Mouse (Mus musculus) CH12.LX (cell line): ENCODE measurements at regions not wholly inside any gene's neighbourhood (a gene's known extent, or its start where the extent isn't known, plus 50 kb on each side); places are given as distances from the start of the nearest gene placed in this dataset.

Experiments
- DNase-seq: peaks from one replicate; pipeline ENCODE4 v3.0.0-alpha.2; 2013; ENCODE audit errors: extremely low read depth
- H3K27ac ChIP-seq: 2 replicates; pipeline ENCODE4 v1.5.1; 2012; ENCODE audit warnings: low read depth, mild to moderate bottlenecking, control low read depth, moderate library complexity; ENCODE audit not compliant: insufficient read depth
- H3K27me3 ChIP-seq: replicated peaks from 2 replicates; pipeline ENCODE3; 2012; ENCODE audit warnings: inconsistent platforms
- H3K36me3 ChIP-seq, 2 experiments: replicated peaks in 1 of 2; 2 replicates each; pipeline versions ENCODE3 to v1.6.1; 2012; ENCODE audit warnings: inconsistent platforms in 1 of 2, low read length in 1 of 2, mild to moderate bottlenecking in 1 of 2, mixed read lengths in 1 of 2, moderate library complexity in 1 of 2; ENCODE audit not compliant: control insufficient read depth in 1 of 2, insufficient read depth in 1 of 2
- H3K4me1 ChIP-seq, 2 experiments: 2 replicates each; pipeline ENCODE4 v1.6.1; 2012; ENCODE audit warnings: inconsistent platforms in 1 of 2, moderate library complexity in 1 of 2; ENCODE audit not compliant: insufficient read depth in 2 of 2, control insufficient read depth in 1 of 2
- H3K4me2 ChIP-seq: 2 replicates; pipeline ENCODE4 v1.6.1; 2012; ENCODE audit warnings: low read depth, mild to moderate bottlenecking, control low read depth; ENCODE audit not compliant: poor library complexity, insufficient read depth, severe bottlenecking
- H3K4me3 ChIP-seq, 3 experiments: fragments of 150-350 bp in 1 of 3; sonication (generic) in 1 of 3; replicated peaks in 1 of 3; 2 replicates each; pipeline versions ENCODE3 to v1.5.1; 2011 to 2012; ENCODE audit warnings: low read depth in 2 of 3, low read length in 2 of 3, mild to moderate bottlenecking in 2 of 3, moderate library complexity in 2 of 3, control low read depth in 1 of 3, improper control_type of control experiment in 1 of 3, inconsistent platforms in 1 of 3, mixed read lengths in 1 of 3; ENCODE audit not compliant: poor library complexity in 1 of 3
- H3K79me2 ChIP-seq: replicated peaks from 2 replicates; pipeline ENCODE4 v1.6.1; 2012; ENCODE audit warnings: mild to moderate bottlenecking, moderate library complexity; ENCODE audit not compliant: control insufficient read depth, poor library complexity, insufficient read depth, severe bottlenecking; ENCODE audit errors: extremely low read depth
- H3K9ac ChIP-seq: 2 replicates; pipeline ENCODE4 v1.6.1; 2012; ENCODE audit warnings: low read depth, mild to moderate bottlenecking, control low read depth, moderate library complexity; ENCODE audit not compliant: insufficient read depth
- H3K9me3 ChIP-seq: replicated peaks from 2 replicates; pipeline ENCODE3; 2012; ENCODE audit warnings: low read length, inconsistent platforms, mixed read lengths
- BHLHE40 ChIP-seq: IDR thresholded peaks from 2 replicates; pipeline ENCODE4 v1.6.1; 2011; ENCODE audit warnings: mild to moderate bottlenecking, low read depth, low read length, improper control_type of control experiment
- CHD2 ChIP-seq: IDR thresholded peaks from 2 replicates; pipeline ENCODE4 v1.6.1; 2011; ENCODE audit warnings: low read length, improper control_type of control experiment
- E2F4 ChIP-seq: IDR thresholded peaks from 2 replicates; pipeline ENCODE4 v1.6.1; 2011; ENCODE audit warnings: low read depth, low read length, improper control_type of control experiment; ENCODE audit not compliant: insufficient replicate concordance
- ELF1 ChIP-seq: IDR thresholded peaks from 2 replicates; pipeline ENCODE4 v1.6.1; 2014; ENCODE audit warnings: low read depth, mild to moderate bottlenecking, inconsistent platforms, low read length, improper control_type of control experiment
- EP300 ChIP-seq: IDR thresholded peaks from 2 replicates; pipeline ENCODE4 v1.6.1; 2011; ENCODE audit warnings: low read length, improper control_type of control experiment
- ETS1 ChIP-seq: conservative IDR thresholded peaks from 2 replicates; pipeline ENCODE4 v1.6.1; 2012; ENCODE audit warnings: low read depth, mild to moderate bottlenecking, inconsistent platforms, low read length, improper control_type of control experiment, moderate library complexity
- GABPA ChIP-seq: IDR thresholded peaks from 2 replicates; pipeline ENCODE4 v1.6.1; 2012; ENCODE audit warnings: low read depth, low read length, improper control_type of control experiment, inconsistent platforms; ENCODE audit not compliant: insufficient replicate concordance
- HCFC1 ChIP-seq: IDR thresholded peaks from 2 replicates; pipeline ENCODE4 v1.6.1; 2012; ENCODE audit warnings: low read depth, mild to moderate bottlenecking, inconsistent platforms, low read length, improper control_type of control experiment
- IRF4 ChIP-seq: IDR thresholded peaks from 2 replicates; pipeline ENCODE4 v1.6.1; 2014; ENCODE audit warnings: low read depth, mild to moderate bottlenecking, inconsistent platforms, low read length, improper control_type of control experiment
- KAT2A ChIP-seq: IDR thresholded peaks from 2 replicates; pipeline ENCODE4 v1.6.1; 2012; ENCODE audit warnings: low read length, improper control_type of control experiment, inconsistent platforms; ENCODE audit not compliant: insufficient replicate concordance
- MAFK ChIP-seq: IDR thresholded peaks from 2 replicates; pipeline ENCODE4 v1.6.1; 2011; ENCODE audit warnings: low read length, improper control_type of control experiment; ENCODE audit not compliant: insufficient replicate concordance
- MAX ChIP-seq: IDR thresholded peaks from 2 replicates; pipeline ENCODE4 v1.6.1; 2011; ENCODE audit warnings: low read length, improper control_type of control experiment
- MAZ ChIP-seq: IDR thresholded peaks from 2 replicates; pipeline ENCODE4 v1.6.1; 2012; ENCODE audit warnings: low read depth, mild to moderate bottlenecking, inconsistent platforms, low read length, improper control_type of control experiment, moderate library complexity
- MYC ChIP-seq: IDR thresholded peaks from 2 replicates; pipeline ENCODE4 v1.6.1; 2011; ENCODE audit warnings: low read depth, mild to moderate bottlenecking, improper control_type of control experiment, low read length
- PAX5 ChIP-seq: IDR thresholded peaks from 2 replicates; pipeline ENCODE4 v1.6.1; 2012; ENCODE audit warnings: low read length, inconsistent platforms, mixed read lengths
- POLR2A ChIP-seq: IDR thresholded peaks from 2 replicates; pipeline ENCODE4 v1.6.1; 2011; ENCODE audit warnings: low read depth, mild to moderate bottlenecking, improper control_type of control experiment, low read length
- POLR2AphosphoS2 ChIP-seq: IDR thresholded peaks from 2 replicates; pipeline ENCODE4 v1.6.1; 2011; ENCODE audit warnings: low read depth, low read length, improper control_type of control experiment
- RAD21 ChIP-seq: IDR thresholded peaks from 2 replicates; pipeline ENCODE4 v1.6.1; 2011; ENCODE audit warnings: low read depth, mild to moderate bottlenecking, low read length, improper control_type of control experiment, moderate library complexity
- RCOR1 ChIP-seq: conservative IDR thresholded peaks from 2 replicates; pipeline ENCODE4 v1.6.1; 2012; ENCODE audit warnings: low read depth, mild to moderate bottlenecking, inconsistent platforms, low read length, improper control_type of control experiment
- TBP ChIP-seq: conservative IDR thresholded peaks from 2 replicates; pipeline ENCODE4 v1.6.1; 2011; ENCODE audit warnings: low read depth, low read length, improper control_type of control experiment
- TCF12 ChIP-seq: IDR thresholded peaks from 2 replicates; pipeline ENCODE4 v1.6.1; 2014; ENCODE audit warnings: low read depth, mild to moderate bottlenecking, inconsistent platforms, low read length, improper control_type of control experiment
- USF1 ChIP-seq: IDR thresholded peaks from 2 replicates; pipeline ENCODE4 v1.6.1; 2014; ENCODE audit warnings: low read depth, mild to moderate bottlenecking, inconsistent platforms, low read length, improper control_type of control experiment
- USF2 ChIP-seq: conservative IDR thresholded peaks from 2 replicates; pipeline ENCODE4 v1.6.1; 2011; ENCODE audit warnings: low read depth, low read length, improper control_type of control experiment
- ZKSCAN1 ChIP-seq: IDR thresholded peaks from 2 replicates; pipeline ENCODE4 v1.6.1; 2012; ENCODE audit warnings: low read depth, inconsistent platforms, low read length, improper control_type of control experiment, borderline replicate concordance
- ZMIZ1 ChIP-seq: IDR thresholded peaks from 2 replicates; pipeline ENCODE4 v1.6.1; 2012; ENCODE audit warnings: low read depth, mild to moderate bottlenecking, inconsistent platforms, low read length, improper control_type of control experiment
- ZNF384 ChIP-seq: IDR thresholded peaks from 2 replicates; pipeline ENCODE4 v1.6.1; 2012; ENCODE audit warnings: low read depth, low read length, improper control_type of control experiment, inconsistent platforms
- dilution Hi-C: fragments of 300-500 bp; cut with MboI; formaldehyde crosslinking; loops from 2 replicates; pipeline ENCODE4 v1.14.3; 2020; ENCODE audit warnings: low sequenced_read_pairs; ENCODE audit not compliant: extremely low pct_unique_long_range_greater_than_20kb, extremely low pct_ligation_motif_present
- in situ Hi-C: fragments of 300-500 bp; cut with MboI; formaldehyde crosslinking; loops from 3 replicates; pipeline ENCODE4 v1.14.3; 2019; ENCODE audit warnings: low sequenced_read_pairs, low pct_ligation_motif_present, low pct_unique_long_range_greater_than_20kb, mixed read lengths

DNA sequence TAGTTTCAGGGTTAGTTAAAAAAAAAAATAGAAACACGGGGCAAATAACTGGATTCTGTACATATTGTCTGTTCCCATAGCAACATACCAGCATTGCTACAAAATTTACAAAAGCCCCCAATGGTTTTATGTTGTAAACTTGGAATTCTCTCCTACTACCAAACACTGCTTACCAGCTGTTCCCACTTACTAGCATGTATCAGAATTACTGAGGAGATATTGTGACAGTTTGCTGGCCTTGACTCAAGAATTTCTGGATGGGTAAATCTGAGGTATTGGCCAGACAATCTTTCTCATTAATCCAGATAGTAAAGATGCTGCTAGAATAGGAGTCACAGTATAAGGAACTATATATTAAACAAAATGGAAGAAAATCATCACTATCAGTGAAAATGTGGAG is 375.2 kb upstream of the Flrt2 start:
- H3K4me2 ChIP-seq, result no peak overlapping the region
- H3K4me3 ChIP-seq, result no peak overlapping the region
- H3K9me3 ChIP-seq, result peaks cover 30% of the 10 kb centered on the region
- no peaks in the 10 kb centered on the region for H3K27me3 ChIP-seq
- TF ChIP-seq BHLHE40 (no peak), GABPA (no peak), MAZ (no peak)
- no peak overlapping the region for H3K27ac ChIP-seq
- dilution Hi-C loops (no loop called here), in situ Hi-C loops (no loop called here)
- no peaks in the 10 kb centered on the region for H3K36me3 ChIP-seq
- H3K4me1 ChIP-seq, result no peaks in the 10 kb centered on the region
- no peak for DNase-seq
- H3K79me2 ChIP-seq, result no peaks in the 10 kb centered on the region
- no peak overlapping the region for H3K9ac ChIP-seq

- Histone ChIP-seq H3K4me3 (no peak overlapping the region), H3K27me3 (no peaks in the 10 kb centered on the region), H3K79me2 (no peaks in the 10 kb centered on the region), H3K9me3 (peaks cover 28% of the 10 kb centered on the region), H3K4me2 (no peak overlapping the region), H3K9ac (no peak overlapping the region), H3K27ac (no peak overlapping the region), H3K36me3 (no peaks in the 10 kb centered on the region), H3K4me1 (no peaks in the 10 kb centered on the region)
- TF ChIP-seq IRF4 (no peak), POLR2AphosphoS2 (no peak), TBP (no peak), HCFC1 (no peak), USF1 (no peak), POLR2A (no peak), USF2 (no peak), CHD2 (no peak)
- no peak for DNase-seq
- dilution Hi-C loops, result no loop called here
- in situ Hi-C loops, result no loop called here
These were observed 370.3 kb upstream of the Flrt2 start for GRCm38 (mm10) chr12:95321693-95322092.

GRCm38 (mm10) chr12:95329666-95330065 is 362.4 kb upstream of the Flrt2 start:
- Histone ChIP-seq H3K27me3 (no peaks in the 10 kb centered on the region), H3K4me3 (no peak overlapping the region), H3K4me1 (no peaks in the 10 kb centered on the region), H3K9ac (no peak overlapping the region), H3K9me3 (peaks cover 40% of the 10 kb centered on the region), H3K4me2 (no peak overlapping the region), H3K36me3 (no peaks in the 10 kb centered on the region), H3K27ac (no peak overlapping the region), H3K79me2 (no peaks in the 10 kb centered on the region)
- TF ChIP-seq IRF4 (no peak), TCF12 (no peak), MAZ (no peak), KAT2A (no peak), MYC (no peak), RCOR1 (no peak), E2F4 (no peak), EP300 (no peak), ZNF384 (no peak), MAX (no peak), MAFK (no peak), USF2 (no peak), POLR2AphosphoS2 (no peak), ELF1 (no peak), ZKSCAN1 (no peak), POLR2A (no peak), ZMIZ1 (no peak), RAD21 (no peak), ETS1 (no peak), PAX5 (no peak)
- in situ Hi-C loops, result no loop called here
- DNase-seq, result no peak
- dilution Hi-C loops, result no loop called here
